Mouse (Mus musculus): ENCODE measurements at regions not wholly inside any gene's neighbourhood (a gene's known extent, or its start where the extent isn't known, plus 50 kb on each side); places are given as distances from the start of the nearest gene placed in this dataset.

DNA sequence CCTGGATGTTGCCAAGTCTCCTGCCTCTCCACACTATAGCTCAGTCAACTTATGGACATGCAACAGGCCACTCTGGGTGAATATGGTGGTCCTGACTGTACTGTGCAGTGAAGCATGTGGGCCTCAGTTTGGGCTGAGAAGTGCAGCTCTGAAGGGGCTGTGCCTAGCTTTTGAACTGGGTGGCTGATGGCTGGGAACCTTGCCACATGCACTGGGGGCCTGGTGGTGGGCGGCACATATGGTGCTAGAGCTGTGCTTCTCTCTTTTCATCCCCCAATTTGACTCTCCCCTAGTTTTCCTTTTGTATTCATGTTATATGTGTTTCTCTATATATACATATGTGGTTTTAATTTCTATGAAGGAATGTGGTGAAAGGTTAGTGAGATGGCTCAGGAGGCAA, 2144.2 kb upstream of the Lrrc6 start:
- intact Hi-C loops (cut with DNase I): no loop called here

DNA sequence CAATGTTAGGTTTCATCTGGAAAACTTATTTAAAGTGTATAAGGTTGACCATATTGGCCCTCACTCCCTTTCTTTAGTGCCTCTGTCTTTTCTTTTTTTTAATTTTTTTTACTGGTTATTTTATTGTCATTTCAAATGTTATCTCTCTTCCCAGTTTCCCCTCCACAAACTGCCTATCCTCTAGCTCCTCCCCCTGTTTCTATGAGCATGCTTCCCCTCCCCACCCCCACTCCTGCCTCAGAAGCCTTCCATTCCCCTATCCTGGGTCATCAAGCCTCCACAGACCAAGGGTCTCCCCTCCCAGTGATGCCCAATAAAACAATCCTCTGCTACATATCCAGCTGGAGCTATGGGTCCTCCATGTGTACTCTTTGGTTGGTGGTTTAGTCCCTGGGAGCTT, 2134.9 kb upstream of the Lrrc6 start:
- intact Hi-C loops (cut with DNase I): no loop called here

GRCm38 (mm10) chr15:68626976-68627375, 2126.3 kb upstream of the Lrrc6 start:
- intact Hi-C loops (cut with DNase I): no loop called here

GRCm38 (mm10) chr15:68624831-68625230, 2124.1 kb upstream of the Lrrc6 start:
- intact Hi-C loops (cut with DNase I): no loop called here

GRCm38 (mm10) chr15:68620417-68621214, 2119.9 kb upstream of the Lrrc6 start:
- intact Hi-C loops (cut with DNase I): no loop called here

DNA sequence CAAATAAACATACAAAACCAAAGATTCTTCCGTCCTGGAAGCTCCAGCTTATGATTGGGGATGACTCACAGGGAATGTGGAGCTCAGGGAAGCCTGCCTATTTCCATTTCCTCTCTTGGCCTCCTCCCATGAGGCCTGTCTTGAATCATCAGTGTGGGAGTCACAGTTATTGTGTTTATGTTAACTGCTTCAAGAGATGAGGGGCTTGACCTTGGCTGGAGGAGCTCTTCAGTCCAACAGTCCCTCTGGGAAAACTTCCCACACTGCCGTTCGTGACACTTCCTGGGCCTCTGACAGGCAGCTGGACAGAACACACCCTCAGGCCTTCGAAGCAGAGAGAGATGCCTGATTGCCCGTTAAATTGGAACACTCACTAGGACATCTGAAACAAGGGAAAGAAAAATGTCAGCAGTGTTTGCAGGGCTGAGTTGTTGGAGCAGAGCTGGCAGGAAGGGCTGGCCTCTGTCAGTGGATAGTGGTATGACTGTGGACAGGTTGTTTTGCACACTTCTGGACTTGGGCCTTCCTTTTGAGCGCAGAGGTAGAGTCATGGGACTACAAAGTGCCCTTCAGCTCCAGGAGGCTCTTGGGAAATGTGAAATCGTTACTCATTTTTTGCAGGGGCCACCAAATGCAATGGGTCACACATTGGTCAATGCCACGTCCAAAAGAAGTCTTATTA, 2105.5 kb upstream of the Lrrc6 start:
- intact Hi-C loops (cut with DNase I): no loop called here

DNA sequence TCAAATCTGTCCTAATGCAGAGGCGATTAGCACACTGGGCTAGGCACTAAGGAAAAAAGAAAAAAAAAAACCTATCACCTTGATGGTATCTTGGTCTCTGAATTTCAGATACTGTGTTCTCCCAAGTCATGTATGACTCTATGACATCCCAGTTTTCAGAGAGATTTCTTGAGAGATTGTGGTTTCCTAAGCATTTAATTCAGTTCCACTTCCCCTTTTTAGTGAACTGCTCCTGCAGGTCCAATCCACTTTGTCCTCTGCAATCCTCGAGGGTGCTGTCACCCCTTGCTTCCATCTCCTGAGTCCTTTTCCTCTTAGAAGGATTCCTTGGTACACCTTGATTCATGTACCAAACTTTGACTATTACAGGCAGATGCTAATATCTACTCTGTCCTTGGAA, 2104.8 kb upstream of the Lrrc6 start:
- intact Hi-C loops (cut with DNase I): no loop called here

DNA sequence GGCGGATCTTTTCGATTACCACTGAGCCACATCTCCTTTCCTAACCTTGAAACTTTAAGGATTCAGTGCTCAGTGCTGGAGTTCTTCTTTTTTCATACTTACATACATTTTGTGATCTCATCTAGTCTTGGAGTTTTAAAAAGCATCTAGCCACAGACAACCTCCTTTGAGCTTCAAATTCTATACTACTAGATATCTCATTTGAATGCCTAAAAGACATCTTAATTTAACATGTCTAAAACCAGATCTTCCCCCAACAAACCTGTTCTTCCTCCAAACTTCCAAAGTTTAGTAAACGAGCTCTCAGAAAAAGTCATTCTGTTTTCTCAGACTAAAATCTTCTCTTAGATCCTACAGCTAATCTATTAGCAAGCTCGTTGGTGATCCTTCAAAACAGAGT, 2081.5 kb upstream of the Lrrc6 start:
- intact Hi-C loops (cut with DNase I): no loop called here

- intact Hi-C loops (cut with DNase I): no loop called here
These were observed 2078.8 kb upstream of the Lrrc6 start for GRCm38 (mm10) chr15:68579486-68579885.

DNA sequence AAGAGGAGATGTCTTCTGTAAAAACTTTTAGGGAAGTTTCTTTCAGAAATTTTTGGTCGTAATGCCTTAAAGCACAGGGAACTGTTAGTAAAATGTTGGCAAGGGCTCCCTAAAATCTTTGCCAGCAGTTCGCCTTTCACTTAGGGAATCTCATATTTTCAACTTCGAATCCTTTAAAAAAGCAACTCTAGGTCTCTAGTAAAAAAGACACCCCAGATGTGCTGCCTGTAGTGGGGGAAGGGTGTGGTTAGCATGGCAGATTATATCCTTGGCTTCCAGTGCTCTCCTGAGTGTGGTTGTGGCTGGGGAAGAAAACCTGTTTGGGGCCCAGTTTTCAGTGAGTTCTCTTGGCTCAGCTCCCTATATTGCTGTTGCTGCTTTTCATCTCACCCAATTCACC, 2059.9 kb upstream of the Lrrc6 start:
- intact Hi-C loops (cut with DNase I): no loop called here

DNA sequence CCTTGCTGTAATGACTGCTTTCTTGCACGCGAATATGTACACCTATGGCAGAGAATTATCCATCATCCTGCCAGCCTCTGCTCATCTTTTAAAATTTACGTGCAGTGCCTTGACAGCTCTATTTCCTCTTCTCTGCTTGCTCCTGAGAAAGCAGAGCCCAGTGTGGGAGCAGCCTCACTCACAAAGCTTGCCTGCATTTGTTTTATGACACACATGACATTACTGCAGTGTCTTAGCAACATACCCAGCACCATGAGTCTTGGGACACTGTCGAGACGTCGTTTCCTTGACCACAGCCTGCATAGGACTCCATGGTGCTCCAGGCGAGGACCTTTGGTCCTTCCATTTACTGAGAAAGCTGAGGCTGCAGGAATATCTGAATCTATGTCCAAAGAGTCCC, 2055.4 kb upstream of the Lrrc6 start:
- intact Hi-C loops (cut with DNase I): no loop called here

GRCm38 (mm10) chr15:68536055-68536325, 2035.3 kb upstream of the Lrrc6 start:
- intact Hi-C loops (cut with DNase I): no loop called here

GRCm38 (mm10) chr15:68535297-68536054, 2034.8 kb upstream of the Lrrc6 start:
- intact Hi-C loops (cut with DNase I): no loop called here

GRCm38 (mm10) chr15:68520759-68521158, 2020.0 kb upstream of the Lrrc6 start:
- intact Hi-C loops (cut with DNase I): no loop called here

- intact Hi-C loops (cut with DNase I): no loop called here
These were observed 2011.7 kb upstream of the Lrrc6 start for GRCm38 (mm10) chr15:68512431-68512830.

DNA sequence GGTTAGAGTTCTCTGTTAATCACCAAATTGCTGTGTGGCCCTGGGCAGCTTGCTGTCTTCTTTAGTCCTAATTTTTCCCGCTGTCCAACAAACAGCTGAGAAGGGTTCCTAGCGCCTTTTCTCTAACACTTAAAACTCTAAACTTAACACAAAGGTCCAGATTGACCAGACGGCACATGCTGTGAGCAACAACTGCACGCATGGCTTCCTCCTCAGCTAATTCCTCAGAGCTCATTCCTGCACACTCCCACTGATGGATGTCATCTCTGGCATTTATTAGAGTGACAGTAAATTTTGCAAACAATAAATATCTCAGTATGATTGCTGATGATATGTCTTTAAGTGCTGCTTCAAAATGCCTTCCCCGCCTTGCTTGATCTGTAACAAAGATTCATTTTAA, 2007.5 kb upstream of the Lrrc6 start:
- intact Hi-C loops (cut with DNase I): no loop called here

DNA sequence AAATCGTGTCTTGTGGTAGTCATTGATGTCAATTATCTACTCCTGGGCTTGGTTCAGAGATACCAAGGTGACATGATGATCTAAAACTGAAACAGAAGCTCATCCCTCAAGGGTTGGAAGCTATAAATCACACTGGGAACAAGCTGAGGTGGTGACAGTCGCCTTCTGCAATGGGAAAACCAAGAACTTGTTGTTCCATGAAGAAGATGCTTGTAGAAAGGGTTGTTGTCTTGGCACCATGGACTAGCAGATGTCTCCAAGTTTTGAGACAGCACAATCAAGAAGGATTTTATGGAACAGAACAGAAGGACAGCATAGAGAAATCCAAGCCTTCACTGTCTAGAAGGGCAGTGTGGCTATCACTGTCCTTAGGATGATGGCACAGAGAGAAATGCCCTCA, 2005.4 kb upstream of the Lrrc6 start:
- intact Hi-C loops (cut with DNase I): no loop called here

DNA sequence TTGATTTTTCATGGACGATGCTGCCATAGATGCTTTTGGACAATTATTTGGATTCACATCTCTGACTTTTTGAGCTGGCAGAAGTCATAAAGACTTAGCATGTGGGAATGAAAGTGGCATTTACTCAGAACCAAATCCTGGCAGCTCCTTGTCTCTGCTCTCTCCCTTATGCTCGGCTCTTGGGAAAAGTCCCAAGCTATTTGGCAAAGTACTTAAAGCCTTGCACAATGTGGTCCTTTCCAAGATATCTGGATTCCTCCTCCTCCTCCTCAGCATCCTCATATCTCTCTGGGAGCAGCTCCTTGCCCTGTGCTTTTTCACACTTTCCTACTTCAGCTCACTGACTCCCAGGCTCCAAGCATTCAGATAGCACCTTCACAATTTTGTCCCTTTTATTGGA, 1995.7 kb upstream of the Lrrc6 start:
- intact Hi-C loops (cut with DNase I): no loop called here

GRCm38 (mm10) chr15:68484789-68485188, 1984.1 kb upstream of the Lrrc6 start:
- intact Hi-C loops (cut with DNase I): no loop called here

DNA sequence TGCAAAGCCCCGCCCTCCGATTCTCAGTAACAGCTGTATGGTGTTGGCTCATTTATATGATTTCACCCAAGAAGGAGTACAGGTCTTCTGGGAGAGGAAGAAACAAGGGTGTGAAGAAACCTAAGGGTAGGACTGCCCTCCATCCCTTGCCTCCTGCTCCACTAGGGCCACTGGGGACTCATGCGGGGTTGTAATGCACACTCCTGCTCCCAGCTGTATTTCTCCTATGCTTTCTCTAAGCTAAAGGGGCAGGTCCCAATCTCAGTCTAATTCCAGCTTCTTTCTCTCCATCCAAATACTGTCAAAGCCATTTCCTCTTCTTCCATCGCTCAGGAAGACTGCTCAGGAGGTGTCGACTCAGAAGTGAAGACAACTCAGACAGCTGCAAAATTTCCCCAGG, 1977.0 kb upstream of the Lrrc6 start:
- intact Hi-C loops (cut with DNase I): no loop called here

DNA sequence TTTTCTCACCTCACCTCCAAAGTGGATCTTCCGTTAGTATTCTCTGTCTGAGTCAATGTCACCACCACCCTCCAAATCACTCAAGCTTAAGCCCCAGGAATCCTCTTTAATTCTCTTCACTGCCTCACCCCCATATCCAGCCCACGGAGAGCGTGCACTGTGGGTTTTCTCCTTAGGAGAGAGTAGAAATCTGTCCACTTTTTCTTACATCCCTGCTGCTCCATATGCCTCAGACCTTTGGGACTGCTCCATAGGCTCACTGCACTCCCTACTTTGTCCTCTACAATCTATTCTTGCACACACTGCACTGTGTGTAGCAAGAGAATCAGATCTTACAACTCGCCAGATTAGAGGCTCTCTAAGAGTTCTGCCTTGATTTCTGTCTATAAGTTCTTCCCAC, 1971.2 kb upstream of the Lrrc6 start:
- intact Hi-C loops (cut with DNase I): no loop called here

DNA sequence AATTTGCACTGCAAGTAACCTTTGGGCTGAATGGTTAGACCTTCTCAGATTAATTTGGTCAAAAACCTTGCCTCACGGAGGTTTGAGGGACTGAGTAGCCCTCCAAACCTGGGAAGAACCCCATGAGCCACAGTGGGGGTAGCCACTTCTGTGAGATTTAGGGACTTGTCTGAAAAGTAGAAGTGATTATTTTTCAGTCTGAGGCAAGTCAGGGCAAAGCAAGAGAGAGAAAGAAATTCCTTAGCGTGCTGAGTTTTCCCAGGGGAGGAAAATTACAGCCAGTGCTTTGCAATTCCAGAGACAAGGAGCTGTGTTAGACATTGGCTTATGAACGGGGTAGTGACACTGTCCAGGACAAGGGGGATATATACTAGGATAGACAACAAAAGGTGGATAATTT, 1962.1 kb upstream of the Lrrc6 start:
- intact Hi-C loops (cut with DNase I): no loop called here

DNA sequence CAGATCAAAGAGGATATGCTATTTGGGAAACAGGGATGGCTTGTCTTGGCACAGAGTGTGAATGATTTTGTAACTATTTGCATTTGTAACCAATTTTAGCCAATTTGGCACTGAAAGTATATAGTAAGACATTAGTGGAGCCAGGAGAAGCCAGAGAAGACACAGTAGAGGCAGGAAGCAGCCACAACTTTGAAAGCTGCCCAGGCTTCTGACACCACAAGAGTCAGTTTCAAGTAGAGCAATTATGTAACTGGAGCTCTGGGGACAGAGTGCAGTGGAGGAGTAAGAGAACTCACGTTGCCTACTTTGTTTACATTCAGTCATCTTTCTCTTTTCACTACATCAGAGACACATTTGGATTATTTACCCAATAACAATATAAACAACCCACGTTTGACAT, 1956.5 kb upstream of the Lrrc6 start:
- intact Hi-C loops (cut with DNase I): no loop called here
